7 mouse cellular contexts compared by ENCODE assay signal in the genomic region with DNA sequence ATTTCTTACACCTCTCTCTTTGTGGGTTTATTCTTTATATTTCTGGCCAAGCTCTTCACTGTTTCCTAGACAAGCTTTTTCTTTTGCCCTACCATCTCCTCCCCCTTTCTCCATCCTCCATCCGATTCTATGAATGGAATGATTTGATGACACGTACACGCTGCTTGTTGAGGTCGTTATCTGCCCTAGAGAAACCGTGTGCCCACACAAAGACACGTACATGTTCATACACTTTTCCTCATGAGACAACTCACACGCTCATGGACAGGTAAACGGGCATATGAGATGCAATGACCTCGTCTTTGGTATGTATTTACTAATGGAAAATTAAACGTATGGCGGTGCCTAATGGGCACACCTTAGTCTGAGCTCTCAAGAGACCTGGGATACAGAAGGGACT. TPM values are rescaled to one million over a fixed set of nuclear protein-coding genes. Genes with fewer than 3 reads are reported as not detected.
DNase-seq lines count a peak whose midpoint lies in the region; ATAC-seq and TF ChIP-seq lines count a peak whose summit lies in the region.

No protein-coding gene starts in this region.

- ATAC-seq in lung, embryonic 15.5 days (ENCODE audit: borderline replicate concordance, extremely low read depth, low FRiP score, low TSS enrichment): no peak
- no peak for ATAC-seq in limb, embryonic 11.5 days (ENCODE audit: insufficient number of reproducible peaks, low FRiP score, low TSS enrichment, low read depth)
- ATAC-seq in inflammation-experienced regulatory T-cells, adult 6 months: no peak

- H3K4me2 ChIP-seq in lung, embryonic 15.5 days: peak overlapping the region; percentile 68
- H3K4me2 ChIP-seq in limb, embryonic 11.5 days (ENCODE audit: low read depth, severe bottlenecking): peak overlapping the region; percentile 59

- WGBS in lung, embryonic 15.5 days: 69% methylated on average over 11 of the region's 11 CpGs
- 80% methylated on average over 11 of the region's 11 CpGs for WGBS in forebrain, embryonic 10.5 days
- WGBS in limb, embryonic 11.5 days: 80% methylated on average over 11 of the region's 11 CpGs
- WGBS in olfactory bulb, adult 2 months: 54% methylated on average over 11 of the region's 11 CpGs

- H3K4me1 ChIP-seq in lung, embryonic 15.5 days: peaks cover 10% of the 10 kb centered on the region
- H3K4me1 ChIP-seq in forebrain, embryonic 10.5 days: peaks cover 13% of the 10 kb centered on the region
- H3K4me1 ChIP-seq in limb, embryonic 11.5 days (ENCODE audit: control insufficient read depth, insufficient read depth, low read length): no peaks in the 10 kb centered on the region
- no peaks in the 10 kb centered on the region for H3K4me1 ChIP-seq in olfactory bulb, adult 2 months (ENCODE audit: control insufficient read depth, insufficient read depth, low read length)

- TF ChIP-seq CTCF in olfactory bulb, adult 2 months (IDR thresholded peaks at IDR 0.05; ENCODE audit: insufficient read depth, low read depth, low read length): no peak

- no peaks in the 10 kb centered on the region for H3K27me3 ChIP-seq in lung, embryonic 15.5 days
- no peaks in the 10 kb centered on the region for H3K27me3 ChIP-seq in forebrain, embryonic 10.5 days (ENCODE audit: poor library complexity, severe bottlenecking)
- no peaks in the 10 kb centered on the region for H3K27me3 ChIP-seq in limb, embryonic 11.5 days (ENCODE audit: control insufficient read depth, insufficient read depth, low read length)

- H3K9ac ChIP-seq in lung, embryonic 15.5 days: peak overlapping the region; percentile 64
- H3K9ac ChIP-seq in limb, embryonic 11.5 days (ENCODE audit: low read length): peak overlapping the region; percentile 81

- no peak for DNase-seq in lung, postnatal 25 days (ENCODE audit: low spot score)
- DNase-seq in forebrain, embryonic 10.5 days (ENCODE audit: extremely low spot score, low spot score): no peak
- DNase-seq in limb, embryonic 11.5 days (ENCODE audit: low spot score): no peak
- no peak for DNase-seq in cerebellum, postnatal 4 days (ENCODE audit: low spot score in 2 of 2)

- peak overlapping the region; percentile 67; the same call in 1 of the 2 replicates for H3K27ac ChIP-seq in lung, embryonic 15.5 days
- peak overlapping the region; percentile 97 for H3K27ac ChIP-seq in forebrain, embryonic 10.5 days
- H3K27ac ChIP-seq in limb, embryonic 11.5 days (replicated peaks; ENCODE audit: low read depth, low read length): no peak overlapping the region
- no peak overlapping the region; the same call in 1 of the 2 replicates for H3K27ac ChIP-seq in olfactory bulb, adult 2 months (ENCODE audit: insufficient read depth, low read depth, low read length)

- no peak for TF ChIP-seq POLR2A in olfactory bulb, adult 2 months (IDR thresholded peaks at IDR 0.05; ENCODE audit: insufficient read depth, low read depth, low read length)

- no peaks in the 10 kb centered on the region for H3K9me3 ChIP-seq in lung, embryonic 15.5 days
- no peaks in the 10 kb centered on the region for H3K9me3 ChIP-seq in forebrain, embryonic 10.5 days
- H3K9me3 ChIP-seq in limb, embryonic 11.5 days (ENCODE audit: control insufficient read depth, low read length): no peaks in the 10 kb centered on the region

- peak overlapping the region; percentile 70 for H3K4me3 ChIP-seq in lung, embryonic 15.5 days
- peak overlapping the region; percentile 71 for H3K4me3 ChIP-seq in forebrain, embryonic 10.5 days
- H3K4me3 ChIP-seq in limb, embryonic 11.5 days (ENCODE audit: low read depth, low read length): peak overlapping the region; percentile 48
- peak overlapping the region; percentile 96 for H3K4me3 ChIP-seq in olfactory bulb, adult 2 months (ENCODE audit: insufficient read depth, low read depth, low read length)

- no peaks in the 10 kb centered on the region for H3K36me3 ChIP-seq in lung, embryonic 15.5 days
- peaks cover 8% of the 10 kb centered on the region; the same call in 1 of the 2 replicates for H3K36me3 ChIP-seq in forebrain, embryonic 10.5 days (replicated peaks)
- no peaks in the 10 kb centered on the region for H3K36me3 ChIP-seq in limb, embryonic 11.5 days (ENCODE audit: control insufficient read depth, insufficient read depth, low read length)

RNA-seq across cellular contexts. Expression of a gene that starts 0.7 kb away (rescaled TPM):
- 15.5 and 16.2 TPM in 2 replicates for polyA plus RNA-seq in lung, embryonic 15.5 days (2015; fragmentation: Nextera tagmentation; extraction: Ambion mirVana)
- polyA plus RNA-seq in forebrain, embryonic 10.5 days (2016; fragmentation: Nextera tagmentation; extraction: Ambion mirVana): 13.7 and 13.9 TPM in 2 replicates
- polyA plus RNA-seq in limb, embryonic 11.5 days (2014; fragmentation: Nextera tagmentation; extraction: Ambion mirVana): 11.8 and 14.6 TPM in 2 replicates
- polyA plus RNA-seq in olfactory bulb, adult 2 months (2012; ENCODE audit: insufficient read depth, insufficient read length, low replicate concordance, missing spikeins): not detected in 2 replicates
- 10 to 100 TPM in 1 of 3 experiments, 1 to 10 TPM in 2; 6.0 to 10.8 (median 8.0) TPM for polyA plus RNA-seq in inflammation-experienced regulatory T-cells, adult 6 months (2017; shearing (Covaris generic))

RNA-seq across cellular contexts. Expression of a gene that starts 16.9 kb away (rescaled TPM):
- polyA plus RNA-seq in lung, embryonic 15.5 days (2015; fragmentation: Nextera tagmentation; extraction: Ambion mirVana): 29.1 and 30.4 TPM in 2 replicates
- 23.9 and 27.3 TPM in 2 replicates for polyA plus RNA-seq in forebrain, embryonic 10.5 days (2016; fragmentation: Nextera tagmentation; extraction: Ambion mirVana)
- polyA plus RNA-seq in limb, embryonic 11.5 days (2014; fragmentation: Nextera tagmentation; extraction: Ambion mirVana): 34.2 and 37.3 TPM in 2 replicates
- polyA plus RNA-seq in olfactory bulb, adult 2 months (2012; ENCODE audit: insufficient read depth, insufficient read length, low replicate concordance, missing spikeins): not detected in 2 replicates
- 10 to 100 TPM in 2 of 3 experiments, 1 to 10 TPM in 1; 2.8 to 12.8 (median 12.7) TPM for polyA plus RNA-seq in inflammation-experienced regulatory T-cells, adult 6 months (2017; shearing (Covaris generic))

RNA-seq across cellular contexts. Expression of a gene that starts 17.4 kb away (rescaled TPM):
- polyA plus RNA-seq in lung, embryonic 15.5 days (2015; fragmentation: Nextera tagmentation; extraction: Ambion mirVana): 0.10 TPM in 1 of 2 replicates, not detected in the other
- polyA plus RNA-seq in forebrain, embryonic 10.5 days (2016; fragmentation: Nextera tagmentation; extraction: Ambion mirVana): not detected in 2 replicates
- not detected in 2 replicates for polyA plus RNA-seq in limb, embryonic 11.5 days (2014; fragmentation: Nextera tagmentation; extraction: Ambion mirVana)
- not detected in 2 replicates for polyA plus RNA-seq in olfactory bulb, adult 2 months (2012; ENCODE audit: insufficient read depth, insufficient read length, low replicate concordance, missing spikeins)
- polyA plus RNA-seq in inflammation-experienced regulatory T-cells, adult 6 months (2017; shearing (Covaris generic)): under 1 TPM in 1 of 3 experiments, not detected in 2; 0.52 TPM

Comparison
In these comparisons a context has a peak if more than half of its experiments do, and no peak if none do; other contexts are left out.
1. H3K27ac ChIP-seq: peak in lung, embryonic 15.5 days (single experiment) and forebrain, embryonic 10.5 days (single experiment); none in limb, embryonic 11.5 days (single experiment) and olfactory bulb, adult 2 months (single experiment).
2. Peak in every context shown above with its lines, with median percentiles within 50 percentile points of each other: H3K4me3 ChIP-seq.